Mouse (Mus musculus) brown adipose tissue, adult 24 weeks (tissue): ENCODE measurements around the gene Srrd. TPM values are rescaled to one million over a fixed set of nuclear protein-coding genes. Genes with fewer than 3 reads are reported as not detected.
A peak's percentile ranks its signal among the peaks of the same experiment; 100 is the strongest.

Experiments used
- H3K27ac ChIP-seq: fragments of 200-500 bp; replicated peaks from 2 replicates; pipeline ENCODE4 v1.5.1; 2012; ENCODE audit warnings: low read depth, mild to moderate bottlenecking, low read length
- H3K4me1 ChIP-seq: fragments of 200-500 bp; 2 replicates; pipeline ENCODE4 v1.6.1; 2012; ENCODE audit warnings: low read length, mixed read lengths; ENCODE audit not compliant: control insufficient read depth, insufficient read depth, insufficient read length
- H3K4me3 ChIP-seq: fragments of 200-500 bp; 2 replicates; pipeline ENCODE4 v1.5.1; 2012; ENCODE audit warnings: low read depth, mild to moderate bottlenecking, low read length, moderate library complexity; ENCODE audit not compliant: insufficient read depth
- polyA plus RNA-seq: library from polyadenylated mRNA; stranded (reverse); fragments of >200 nt; gene quantifications from 2 replicates; pipeline ENCODE4 v1.2.4, GENCODE M21; 2012; ENCODE audit not compliant: missing spikeins, insufficient read depth, insufficient read length

Gene Srrd
- polyA plus RNA-seq = 8.3 and 14.3 TPM in 2 replicates

DNA sequence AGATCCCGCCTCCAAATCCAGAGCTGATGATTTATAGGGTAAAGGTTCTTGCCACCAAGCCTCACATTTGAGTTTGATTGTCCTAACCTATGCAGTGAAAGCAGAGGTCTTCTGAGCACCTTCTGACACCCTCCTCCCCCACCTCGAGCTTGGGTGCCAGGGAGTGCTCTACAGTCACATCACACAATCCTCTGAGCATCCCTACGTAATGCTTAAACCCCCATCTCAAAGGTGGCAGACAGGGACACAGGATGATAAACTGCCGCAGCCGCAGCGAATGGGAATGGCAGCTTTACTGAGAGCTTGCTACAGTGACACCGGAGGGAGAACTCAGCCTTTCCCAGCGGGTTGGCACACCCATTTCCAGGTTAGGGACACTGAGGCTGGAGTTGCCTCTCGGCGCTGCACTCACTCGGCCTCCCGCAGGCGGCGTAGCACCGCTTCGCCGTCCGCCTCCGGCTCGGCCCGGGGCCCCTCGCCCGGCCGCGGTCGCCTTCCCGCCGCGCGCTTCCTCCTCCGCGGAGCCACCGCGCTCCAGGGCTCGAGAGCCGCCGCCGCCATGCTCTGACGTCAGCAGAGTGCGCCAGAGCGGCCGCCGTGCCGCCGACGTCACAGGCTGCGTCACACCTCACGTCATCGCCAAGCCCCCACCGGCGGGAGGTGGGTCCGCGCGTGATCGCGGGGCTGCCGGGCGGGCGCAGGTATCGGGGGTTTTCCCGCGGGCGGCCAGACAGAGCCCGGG is at the start of gene Srrd, which contains the start of gene Hps4:
Gene Srrd, minus strand, starts transcription at position 578 of the 742 bp plus-strand sequence.
Gene Hps4, plus strand, starts transcription at position 621 of the 742 bp plus-strand sequence.
- peak within 1 kb of the TSS; percentile 46 for H3K27ac ChIP-seq
- H3K4me3 ChIP-seq = peak within 1 kb of the TSS; percentile 78
- no peaks in the 10 kb centered on the region for H3K4me1 ChIP-seq

DNA sequence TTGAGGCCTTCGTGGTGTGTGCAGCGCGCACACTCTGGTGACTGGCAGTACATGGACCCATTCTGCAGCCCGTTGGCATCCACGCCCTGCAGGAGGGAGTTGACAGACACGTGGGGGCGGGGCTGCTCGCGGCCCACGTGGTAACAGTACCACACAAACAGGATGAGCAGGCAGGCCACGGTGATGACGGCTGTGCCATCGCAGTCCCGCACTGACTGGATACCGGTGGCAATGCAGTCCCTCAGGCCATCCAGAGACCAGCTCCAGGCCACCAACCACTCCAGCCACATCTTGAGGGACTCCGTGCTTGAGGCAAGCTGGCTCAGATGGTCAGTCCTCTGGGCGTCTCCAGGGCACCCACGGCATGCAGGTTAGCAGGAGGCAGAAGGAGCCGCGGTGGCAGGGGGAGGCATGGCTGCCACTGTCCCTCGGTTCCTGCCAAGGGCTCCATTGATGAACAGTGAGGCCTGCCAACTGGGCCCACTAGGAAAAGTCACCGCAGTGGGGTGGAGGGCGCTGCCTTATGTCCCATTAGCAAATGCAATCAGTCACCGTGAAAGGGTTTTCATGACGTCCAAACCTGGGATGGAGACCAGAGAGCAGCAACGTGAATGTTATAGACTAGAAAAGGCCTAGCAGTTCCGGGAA is 49.0 kb upstream of the Srrd start:
- Histone ChIP-seq H3K27ac (no peak overlapping the region), H3K4me1 (no peaks in the 10 kb centered on the region), H3K4me3 (no peak overlapping the region)

DNA sequence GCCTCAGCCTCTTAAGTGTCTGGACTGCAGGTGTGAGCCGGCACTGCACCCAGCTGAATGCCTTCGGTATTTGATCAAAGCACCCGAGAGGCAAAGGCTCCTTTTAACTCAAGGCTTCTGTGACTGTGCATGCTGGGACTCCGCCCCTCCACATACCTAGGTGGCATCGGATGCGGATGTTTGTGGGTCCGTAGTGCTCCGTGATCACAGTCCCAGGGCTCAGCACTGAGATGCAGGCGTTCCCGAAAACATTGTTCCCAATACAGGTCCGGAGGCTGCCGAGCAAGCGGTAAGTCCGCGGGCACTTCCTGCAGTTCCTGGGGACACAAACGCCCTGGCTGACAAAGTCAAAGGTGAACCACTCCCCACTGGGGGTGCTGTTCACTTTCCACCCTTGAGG is 48.2 kb upstream of the Srrd start:
- H3K27ac ChIP-seq = no peak overlapping the region
- no peak overlapping the region for H3K4me3 ChIP-seq
- H3K4me1 ChIP-seq = no peaks in the 10 kb centered on the region

DNA sequence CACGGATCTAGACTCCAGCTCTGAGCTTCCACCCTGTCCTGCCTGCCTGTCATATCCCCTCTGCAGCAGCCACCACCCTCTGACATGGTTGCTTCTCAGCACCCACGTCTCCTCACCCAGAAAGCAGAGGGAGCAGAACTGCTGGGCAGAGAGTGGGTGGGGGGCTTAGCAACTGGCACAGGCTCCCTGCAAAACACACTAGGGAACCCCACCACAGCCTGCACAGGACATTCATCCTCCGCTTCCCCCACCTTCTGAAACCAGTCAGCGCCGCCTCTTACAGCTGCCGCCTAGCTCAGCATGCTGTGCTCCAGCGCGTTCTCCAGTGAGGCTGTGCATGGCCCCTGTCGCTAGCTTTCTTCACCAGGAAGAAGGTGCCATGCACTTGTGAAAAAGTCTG is 46.5 kb upstream of the Srrd start:
- no peak overlapping the region for H3K27ac ChIP-seq
- no peaks in the 10 kb centered on the region for H3K4me1 ChIP-seq
- H3K4me3 ChIP-seq = no peak overlapping the region

DNA sequence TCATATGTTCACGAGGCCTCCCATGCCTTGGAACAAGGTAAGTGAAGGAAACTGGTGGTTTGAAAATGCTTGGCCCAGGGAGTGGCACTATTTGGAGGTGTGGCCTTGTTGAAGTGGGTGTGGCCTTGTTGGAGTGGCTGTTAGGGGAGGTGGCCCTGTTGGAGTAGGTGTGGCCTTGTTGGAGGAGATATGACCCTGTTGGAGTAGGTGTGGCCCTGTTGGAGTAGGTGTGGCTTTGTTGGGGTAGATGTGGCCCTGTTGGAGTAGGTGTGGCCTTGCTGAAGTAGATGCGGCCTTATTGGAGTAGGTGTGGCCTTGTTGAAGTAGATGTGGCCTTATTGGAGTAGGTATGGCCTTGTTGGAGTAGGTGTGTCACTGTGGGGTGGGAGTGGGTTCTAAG is 43.1 kb upstream of the Srrd start:
- H3K27ac ChIP-seq = no peak overlapping the region
- peaks cover 5% of the 10 kb centered on the region; the same call in 1 of the 2 replicates for H3K4me1 ChIP-seq
- no peak overlapping the region for H3K4me3 ChIP-seq

DNA sequence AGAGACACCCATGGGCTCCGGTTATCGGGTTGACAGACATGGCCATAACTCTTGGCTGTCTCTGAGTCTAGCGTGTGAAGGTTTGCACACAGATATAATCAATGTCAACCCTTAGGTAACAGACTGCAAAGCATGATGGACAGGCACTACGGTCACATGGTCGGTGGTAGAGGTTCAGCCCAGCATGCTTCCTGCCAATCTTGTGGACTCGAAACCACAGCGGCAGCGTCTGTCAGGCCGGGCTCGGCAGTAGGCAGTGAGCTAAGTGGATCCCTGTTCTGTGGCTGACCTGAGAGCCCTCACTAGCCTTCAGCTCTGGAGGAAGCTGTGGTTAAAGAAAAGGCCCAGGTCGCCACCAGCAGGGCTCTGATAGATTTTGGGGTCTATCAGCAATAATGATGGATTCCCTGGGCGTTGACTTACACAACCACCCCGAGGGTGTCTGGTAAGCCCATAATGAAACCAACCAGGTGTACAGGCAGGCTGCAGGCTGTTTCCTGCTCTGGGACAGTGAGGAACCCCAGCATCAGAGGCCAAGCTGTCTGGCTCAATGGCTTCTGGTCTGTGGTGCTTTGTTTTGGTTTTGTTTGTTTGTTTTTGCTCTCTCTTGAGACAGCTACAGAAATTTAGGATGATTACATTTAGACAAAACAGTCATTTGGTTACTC is 42.1 kb upstream of the Srrd start:
- Histone ChIP-seq H3K4me3 (no peak overlapping the region), H3K4me1 (peaks cover 5% of the 10 kb centered on the region; the same call in 1 of the 2 replicates), H3K27ac (no peak overlapping the region)

DNA sequence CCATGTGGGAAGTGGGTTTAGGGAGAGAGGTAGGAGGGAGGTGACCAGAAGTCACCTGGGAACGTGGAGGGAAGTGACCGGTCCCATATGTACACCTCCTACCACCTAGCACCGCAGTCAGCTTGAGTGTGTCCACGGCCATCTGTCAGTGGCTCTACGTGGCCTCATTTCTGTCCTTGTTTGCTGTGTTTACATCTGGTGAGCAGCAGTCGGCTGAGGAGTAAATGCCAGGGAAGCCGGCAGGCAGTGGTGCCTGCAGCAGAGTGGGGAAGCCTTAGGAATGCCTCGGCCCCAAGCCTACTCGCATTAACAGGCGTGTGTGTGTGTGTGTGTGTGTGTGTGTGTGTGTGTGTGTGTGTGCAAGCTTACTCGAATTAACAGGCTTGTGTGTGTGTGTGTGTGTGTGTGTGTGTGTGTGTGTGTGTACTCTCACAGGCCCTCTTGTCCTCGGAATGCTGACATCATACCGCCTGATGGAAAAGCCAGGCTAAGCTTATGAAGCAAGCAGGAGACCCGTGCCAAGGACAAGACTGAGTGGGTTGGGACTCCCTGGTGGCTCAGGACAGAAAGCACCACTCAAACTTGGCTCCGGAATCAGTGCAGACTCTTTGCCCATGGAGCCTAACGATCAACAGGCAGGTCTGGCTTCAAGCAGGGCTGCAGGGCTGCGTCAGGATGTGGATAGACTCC is 39.9 kb upstream of the Srrd start:
- Histone ChIP-seq H3K27ac (peak overlapping the region; percentile 10; the same call in 1 of the 2 replicates), H3K4me3 (no peak overlapping the region), H3K4me1 (peaks cover 5% of the 10 kb centered on the region; the same call in 1 of the 2 replicates)

DNA sequence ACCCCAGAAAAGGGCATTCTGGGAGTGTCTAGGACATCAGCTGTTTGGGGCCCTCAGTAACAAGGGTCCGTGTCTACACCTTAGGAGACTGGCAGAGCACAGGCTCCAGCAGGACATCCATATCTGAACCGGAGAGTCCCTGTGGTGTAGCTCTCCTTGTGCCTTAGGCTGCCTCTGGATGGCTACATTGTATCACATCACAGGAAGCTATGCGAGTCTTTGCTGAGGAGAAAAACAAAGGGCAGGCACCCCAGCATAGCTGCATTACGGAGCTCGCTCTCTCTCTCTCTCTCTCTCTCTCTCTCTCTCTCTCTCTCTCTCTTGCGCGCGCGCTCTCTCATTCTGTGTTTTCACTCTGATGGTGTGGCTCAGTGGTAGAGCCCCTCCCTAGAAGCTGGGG is 39.2 kb upstream of the Srrd start:
- Histone ChIP-seq H3K27ac (no peak overlapping the region), H3K4me1 (peaks cover 9% of the 10 kb centered on the region; the same call in 1 of the 2 replicates), H3K4me3 (no peak overlapping the region)

DNA sequence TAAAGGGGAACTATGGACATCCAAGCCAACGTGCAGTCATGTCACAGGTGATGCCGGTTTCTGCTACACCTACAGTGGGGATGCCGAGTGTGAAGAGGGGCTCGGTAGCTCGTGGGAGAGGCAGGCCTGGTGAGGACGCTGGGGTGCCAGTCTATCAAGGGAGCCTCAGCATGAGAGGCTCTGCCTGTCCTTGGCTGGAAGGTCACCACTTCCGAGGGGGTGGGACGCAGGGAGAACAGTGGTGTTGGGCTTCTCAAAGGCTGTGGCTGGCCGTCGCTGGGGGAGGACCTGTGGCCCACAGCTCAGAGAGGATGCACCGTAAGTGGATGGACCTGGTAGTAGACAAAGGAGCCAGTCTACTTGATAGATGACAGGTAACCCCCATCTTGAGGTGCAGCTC is 38.3 kb upstream of the Srrd start:
- no peak overlapping the region for H3K4me3 ChIP-seq
- no peak overlapping the region for H3K27ac ChIP-seq
- H3K4me1 ChIP-seq = peaks cover 9% of the 10 kb centered on the region; the same call in 1 of the 2 replicates

DNA sequence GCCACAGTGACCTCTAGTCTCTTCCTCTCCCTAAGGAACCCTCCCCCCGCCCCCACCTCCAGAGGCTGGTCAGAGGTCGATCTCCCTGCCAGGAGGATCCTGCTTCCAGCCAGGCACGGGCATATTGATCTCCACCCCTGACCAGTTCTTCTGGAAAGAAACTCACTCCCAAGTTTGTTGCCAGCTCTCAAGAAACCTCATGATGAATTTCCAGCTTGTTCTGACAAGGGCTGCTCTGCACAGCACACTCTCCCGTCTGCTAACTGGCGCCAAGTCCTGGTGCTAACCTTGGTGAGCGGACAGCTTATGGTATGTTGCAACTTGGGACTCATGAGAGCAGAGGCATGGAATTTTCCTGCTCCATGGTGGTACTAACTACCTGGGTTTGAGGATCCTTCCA is 35.9 kb upstream of the Srrd start:
- Histone ChIP-seq H3K4me3 (no peak overlapping the region), H3K4me1 (peaks cover 9% of the 10 kb centered on the region; the same call in 1 of the 2 replicates), H3K27ac (peak overlapping the region; percentile 26; the same call in 1 of the 2 replicates)

DNA sequence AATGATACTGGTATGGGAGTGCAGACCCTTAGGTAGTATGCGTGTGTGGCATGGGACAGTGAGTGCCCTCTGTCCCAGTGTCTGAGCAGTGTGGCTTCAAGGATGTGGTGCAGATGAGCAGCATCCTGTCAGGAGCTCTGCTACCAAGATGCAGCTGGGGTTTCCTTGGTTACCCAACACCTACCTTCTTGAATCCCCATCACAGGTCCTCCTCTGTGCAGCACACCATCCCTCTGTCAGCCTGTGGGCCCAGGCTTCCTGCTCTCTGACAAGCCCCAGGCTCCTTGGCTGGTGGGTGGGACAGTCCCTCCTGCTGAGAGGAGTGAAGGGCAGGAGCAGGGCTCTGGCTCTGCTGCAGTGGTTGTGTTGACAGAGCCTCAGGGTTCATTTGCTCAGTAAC is 34.5 kb upstream of the Srrd start:
- peaks cover 5% of the 10 kb centered on the region; the same call in 1 of the 2 replicates for H3K4me1 ChIP-seq
- H3K4me3 ChIP-seq = no peak overlapping the region
- H3K27ac ChIP-seq = no peak overlapping the region

DNA sequence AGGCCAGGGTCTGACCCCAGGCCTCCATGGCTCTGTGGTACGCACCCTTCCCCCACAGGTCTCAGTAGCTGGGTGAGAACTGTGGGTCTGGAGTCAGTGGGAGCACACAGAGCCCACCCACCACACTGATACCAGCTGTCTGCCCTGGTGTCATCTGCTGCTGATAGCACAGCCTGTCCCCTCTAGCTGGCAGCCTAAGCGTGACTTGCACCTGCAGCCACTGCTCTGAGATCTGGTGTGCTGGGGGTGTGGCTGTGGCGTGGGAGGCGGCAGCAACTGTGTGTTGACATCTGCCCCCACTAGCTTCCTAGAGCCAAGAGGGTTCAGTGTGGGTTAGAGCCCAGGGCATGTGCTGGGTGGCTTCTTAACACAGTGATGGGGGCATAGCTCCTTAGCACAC is 33.3 kb upstream of the Srrd start:
- Histone ChIP-seq H3K27ac (no peak overlapping the region), H3K4me1 (peaks cover 4% of the 10 kb centered on the region; the same call in 1 of the 2 replicates), H3K4me3 (no peak overlapping the region)

DNA sequence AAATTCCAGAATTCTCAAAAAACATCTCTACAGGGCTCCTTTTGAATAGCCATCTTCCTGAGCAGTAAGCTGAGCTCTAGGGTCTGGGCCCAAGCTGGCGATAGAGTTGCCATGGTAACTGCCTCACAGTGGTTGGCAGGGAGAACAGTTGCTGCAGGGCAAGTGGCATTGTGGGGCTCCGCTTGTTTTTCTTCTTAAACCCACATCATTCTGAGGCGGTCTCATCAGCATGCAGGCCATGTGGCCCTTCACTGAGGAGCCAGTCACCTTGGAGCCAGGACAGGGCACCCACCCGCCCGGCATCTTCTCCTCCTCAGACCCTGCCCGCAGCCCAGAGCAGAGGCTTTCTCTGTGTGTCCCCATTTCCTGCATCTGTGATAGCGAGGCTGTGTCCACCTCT is 29.1 kb upstream of the Srrd start:
- H3K4me3 ChIP-seq = no peak overlapping the region
- no peak overlapping the region for H3K27ac ChIP-seq
- no peaks in the 10 kb centered on the region for H3K4me1 ChIP-seq

DNA sequence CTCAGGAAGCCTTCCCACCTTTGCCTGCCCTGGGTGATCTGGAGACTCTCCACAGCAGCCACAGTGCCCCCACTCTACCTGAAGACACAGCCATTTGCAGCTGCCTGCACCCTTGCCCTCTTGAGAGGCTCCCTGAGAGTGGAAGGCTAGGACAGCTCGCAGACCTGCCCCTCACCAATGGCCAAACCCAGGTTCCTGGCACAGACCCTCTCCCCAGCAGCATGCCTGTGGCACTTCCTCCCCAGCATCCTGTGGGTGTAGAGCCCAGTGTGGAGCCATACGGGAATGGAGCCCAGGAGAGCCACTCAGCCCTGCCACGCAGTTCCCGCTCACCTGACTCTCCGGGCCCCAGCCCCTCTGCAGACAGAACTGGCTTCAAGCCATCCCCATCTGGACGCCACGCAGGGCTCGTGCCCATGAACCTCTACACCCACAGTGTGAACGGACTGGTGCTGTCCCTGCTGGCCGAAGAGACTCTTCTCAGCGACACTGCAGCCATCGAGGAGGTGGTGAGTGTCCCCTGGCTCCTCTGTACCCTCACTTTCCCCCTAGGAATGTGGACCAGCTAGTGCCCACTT is 27.5 kb upstream of the Srrd start:
- Histone ChIP-seq H3K27ac (no peak overlapping the region), H3K4me1 (no peaks in the 10 kb centered on the region), H3K4me3 (no peak overlapping the region)
